Mouse (Mus musculus) lung, postnatal 14 days (tissue): ENCODE measurements around the gene Gm21992.
A peak's percentile ranks its signal among the peaks of the same experiment; 100 is the strongest.
"Not testable (repeated sequence)": the region's sequence is repeated elsewhere in the genome, so short reads cannot be mapped to it uniquely, and the experiment has no call there.

ENCODE experiments used
- DNase-seq: peaks from one replicate; pipeline ENCODE4 v3.0.0; 2021

The Gm21992 gene

GRCm38 (mm10) chr19:4812334-4812949 is 1.0 kb upstream of the Gm21992 start:
- not testable (repeated sequence) for DNase-seq

GRCm38 (mm10) chr19:4811909-4812242 is 464 bp upstream of the Gm21992 start:
- no peak for DNase-seq

- no peak for DNase-seq
Measured at GRCm38 (mm10) chr19:4810746-4811062, 708 bp downstream of the Gm21992 start.

GRCm38 (mm10) chr19:4810309-4810708 is 1.1 kb downstream of the Gm21992 start:
- DNase-seq: no peak

DNA sequence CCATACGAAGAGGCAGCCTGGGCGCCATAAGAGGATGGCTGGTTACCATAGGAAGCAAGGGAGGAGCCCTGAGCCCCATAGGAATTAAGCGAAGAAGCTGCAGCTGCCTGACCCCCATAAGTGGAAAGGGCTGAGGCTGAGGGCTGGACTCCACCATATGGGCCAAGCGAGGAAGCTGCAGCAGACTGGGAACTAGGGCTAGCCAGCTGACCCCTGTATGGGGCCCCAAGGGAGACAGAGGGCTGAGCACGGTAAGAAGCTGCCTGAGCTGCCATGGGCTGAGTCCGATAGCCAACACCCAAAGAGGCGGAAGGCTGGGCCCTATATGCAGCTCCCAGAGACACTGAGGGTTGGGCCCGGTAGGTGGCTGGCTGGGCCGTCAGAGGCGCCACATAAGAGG is 8.1 kb downstream of the Gm21992 start:
- no peak for DNase-seq

DNA sequence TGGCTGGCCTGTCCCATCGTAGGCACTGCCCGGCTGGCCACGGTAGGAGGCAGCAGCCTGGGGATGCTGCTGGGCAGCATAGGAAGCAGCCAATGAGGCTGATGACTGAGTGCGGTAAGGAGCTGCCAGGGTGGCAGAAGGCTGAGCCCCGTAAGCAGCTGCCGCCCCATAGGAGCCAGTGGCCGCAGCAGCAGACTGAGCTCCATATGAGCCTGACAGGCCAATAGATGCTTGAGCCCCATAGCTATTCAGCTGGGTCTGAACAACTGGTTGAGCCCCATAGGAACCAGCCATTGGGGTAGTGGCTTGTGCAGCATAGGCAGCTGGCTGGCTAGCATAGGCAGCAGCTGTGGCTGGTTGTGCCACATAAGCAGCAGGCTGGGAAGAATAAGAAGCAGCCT is 8.7 kb downstream of the Gm21992 start:
- no peak for DNase-seq

DNA sequence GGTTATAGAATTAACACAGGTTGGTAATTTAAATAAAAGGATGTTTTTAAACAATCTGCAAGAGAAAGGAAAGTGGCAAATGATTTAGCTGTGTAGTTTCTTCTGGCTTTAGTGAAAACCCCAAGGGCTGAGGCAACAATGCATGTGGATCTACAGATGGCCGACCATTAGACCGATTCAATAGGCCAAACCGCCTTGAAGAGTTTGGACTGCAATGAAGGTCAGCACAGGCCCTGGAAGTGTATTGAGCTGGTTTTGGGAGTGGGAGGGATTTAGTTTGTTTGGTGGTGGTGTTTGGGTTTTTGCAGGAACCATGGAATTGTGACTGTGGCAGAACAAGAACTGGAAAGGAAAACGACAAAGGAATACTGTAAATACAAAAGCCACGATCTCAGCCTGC is 12.3 kb downstream of the Gm21992 start:
- no peak for DNase-seq

GRCm38 (mm10) chr19:4797846-4798245 is 13.6 kb downstream of the Gm21992 start:
- no peak for DNase-seq

DNA sequence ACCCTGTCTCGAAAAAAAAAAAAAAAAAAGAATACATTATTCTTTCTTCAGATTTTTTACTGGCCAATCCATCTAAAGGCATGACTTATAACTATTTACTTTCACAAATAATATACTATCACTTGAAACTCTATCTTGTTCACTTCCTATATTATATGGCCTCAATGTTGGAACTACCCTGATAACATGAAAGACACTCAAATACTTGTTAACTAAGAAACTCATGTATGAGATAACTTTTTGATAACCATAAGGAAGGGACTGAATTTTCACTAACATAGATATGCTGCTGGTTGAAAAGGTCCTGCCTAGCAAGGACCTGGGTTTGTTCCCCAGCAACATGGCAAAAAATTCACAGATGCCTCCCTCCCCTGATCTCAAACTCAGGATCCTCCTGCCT is 15.5 kb downstream of the Gm21992 start:
- no peak for DNase-seq

DNA sequence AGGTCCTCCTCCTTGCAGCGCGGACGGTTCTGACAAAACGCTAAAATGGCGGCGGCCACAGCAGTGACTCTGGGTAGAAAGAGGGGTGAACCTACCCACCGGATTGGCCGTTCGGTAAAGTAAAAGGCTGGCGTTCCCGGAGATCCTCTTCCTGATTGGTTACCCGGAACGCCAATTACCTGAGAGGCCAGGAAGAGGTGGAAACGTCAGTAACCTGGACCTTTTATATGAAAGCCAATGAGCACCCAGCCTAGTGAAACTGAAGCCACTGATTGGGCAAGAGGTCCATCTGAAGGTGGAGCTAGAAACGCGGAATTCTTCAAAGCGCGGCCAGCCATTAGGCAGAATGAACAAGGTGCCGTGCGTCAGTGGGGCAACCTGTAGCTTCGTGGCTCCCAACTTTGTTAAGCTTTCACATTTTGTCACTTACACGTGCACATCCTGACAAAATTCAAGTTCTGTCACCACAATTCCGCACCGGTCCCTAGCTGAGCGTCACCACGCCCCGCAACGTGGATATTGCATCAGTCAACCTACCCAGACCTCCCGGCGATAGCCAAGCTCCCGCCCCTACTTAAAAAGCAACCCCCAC is 17.5 kb downstream of the Gm21992 start, which contains the start of gene Rbm4:
Gene Rbm4, minus strand, starts transcription at position 71 of the 592 bp plus-strand sequence.
- peak; percentile 98 for DNase-seq

- no peak for DNase-seq
Measured at GRCm38 (mm10) chr19:4793281-4793830, 18.1 kb downstream of the Gm21992 start.

DNA sequence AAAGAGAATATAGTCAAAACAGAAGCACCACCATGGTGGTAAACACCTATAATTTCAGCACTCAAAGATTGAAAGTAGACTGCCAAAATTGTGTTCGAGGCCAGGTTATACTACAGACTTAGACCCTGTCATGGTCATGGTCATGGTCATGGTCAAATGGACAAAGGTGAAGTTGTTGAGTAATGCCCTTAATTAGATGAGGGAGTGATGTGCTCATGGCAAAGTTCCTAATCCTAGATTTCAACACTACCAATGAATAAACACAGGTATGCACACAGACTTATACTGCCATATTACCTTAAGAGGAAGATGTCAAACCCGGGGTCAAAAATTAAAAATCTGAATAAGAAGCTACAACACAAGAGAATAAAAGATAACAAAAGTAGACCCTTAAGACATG is 25.1 kb downstream of the Gm21992 start:
- no peak for DNase-seq

DNA sequence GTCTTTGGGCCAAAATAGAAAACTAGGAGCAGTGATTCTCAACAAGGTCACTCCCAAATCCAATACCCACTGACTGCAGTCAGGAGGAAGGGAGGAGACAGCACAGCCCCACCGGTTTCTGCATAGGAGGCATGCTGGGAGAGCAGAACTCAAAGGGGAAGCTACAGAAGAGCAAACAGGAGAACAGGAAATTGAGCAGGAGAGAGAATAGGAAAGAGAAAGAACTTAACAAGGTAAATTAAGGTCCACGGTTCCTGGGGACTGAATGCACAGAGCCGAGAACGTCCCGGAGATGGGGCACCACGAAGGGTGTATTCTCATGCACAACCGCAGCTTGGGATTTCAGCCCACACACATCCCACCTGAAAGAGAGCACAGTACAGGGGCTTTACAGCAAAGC is 26.2 kb downstream of the Gm21992 start:
- DNase-seq: no peak

DNA sequence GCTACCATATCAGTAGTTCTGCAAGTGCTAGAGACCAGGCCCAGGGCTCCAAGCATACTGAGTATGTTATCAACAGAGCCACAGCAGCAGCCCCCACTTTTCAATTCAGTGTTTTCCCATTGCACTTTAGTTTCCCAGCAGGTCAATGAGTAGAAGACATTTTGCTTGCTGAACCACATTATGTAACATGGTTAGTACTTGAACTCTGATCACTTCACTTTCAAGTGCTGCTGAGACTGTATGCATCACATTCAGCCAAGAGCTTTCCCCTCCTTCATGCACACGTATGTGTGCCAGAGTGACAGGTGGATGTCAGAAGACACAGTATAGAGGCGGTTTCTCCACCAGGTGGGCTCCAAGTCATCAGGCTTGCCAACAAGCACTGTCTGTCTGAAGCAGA is 28.5 kb downstream of the Gm21992 start:
- DNase-seq: no peak

DNA sequence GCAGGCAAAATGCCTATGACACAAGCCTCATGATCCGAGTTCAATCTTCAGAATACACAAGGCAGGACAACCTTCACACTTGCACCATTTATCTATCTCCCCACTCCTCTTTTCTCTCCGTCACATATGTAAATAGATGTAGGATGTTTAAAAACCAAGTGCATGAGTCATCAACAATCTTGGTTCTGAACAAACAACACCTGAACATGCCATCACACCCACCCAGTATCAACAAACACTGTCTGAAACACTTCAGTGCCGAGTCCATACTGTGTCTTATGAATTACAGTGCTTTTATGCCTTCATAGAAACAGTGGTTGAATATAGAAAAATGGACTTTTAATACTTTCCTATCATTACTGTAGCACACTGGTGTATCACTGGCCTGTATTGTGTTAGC is 38.6 kb downstream of the Gm21992 start:
- DNase-seq: no peak

- no peak for DNase-seq
Measured at GRCm38 (mm10) chr19:4767507-4768148, 43.8 kb downstream of the Gm21992 start.

DNA sequence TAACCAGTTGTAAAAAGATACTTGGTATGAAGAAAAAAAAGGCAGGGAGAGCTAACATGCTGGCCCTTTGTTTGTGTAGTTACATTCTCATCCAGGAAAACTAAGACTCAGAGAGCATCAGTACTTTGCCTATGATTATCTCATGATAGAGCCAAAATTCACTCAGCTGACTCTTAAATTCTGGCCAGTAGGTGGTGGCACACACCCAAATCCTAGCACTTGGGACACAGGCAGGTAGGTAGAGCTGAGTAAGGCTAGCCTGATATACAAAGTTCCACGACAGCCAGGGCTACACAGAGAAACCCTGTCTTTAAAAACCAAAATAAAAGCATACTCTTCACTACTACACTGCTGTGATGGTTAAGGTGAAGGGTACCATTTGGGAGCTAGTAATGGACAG is 48.5 kb downstream of the Gm21992 start:
- DNase-seq: peak; percentile 14

DNA sequence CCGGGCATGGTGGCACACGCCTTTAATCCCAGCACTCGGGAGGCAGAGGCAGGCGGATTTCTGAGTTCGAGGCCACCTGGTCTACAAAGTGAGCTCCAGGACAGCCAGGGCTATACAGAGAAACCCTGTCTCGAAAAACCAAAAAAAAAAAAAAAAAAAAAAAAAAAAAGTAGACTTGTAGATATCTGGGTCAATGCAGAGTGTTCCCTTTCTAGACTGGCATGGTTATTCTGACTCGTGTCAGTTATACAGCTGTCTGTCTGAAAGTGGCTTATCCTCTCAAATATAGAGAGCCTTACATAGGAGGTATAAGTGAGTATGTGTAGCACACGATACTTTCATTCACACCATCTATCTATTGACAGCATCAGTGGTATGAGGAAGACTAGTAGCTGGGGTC is 50.9 kb downstream of the Gm21992 start:
- not testable (repeated sequence) for DNase-seq

DNA sequence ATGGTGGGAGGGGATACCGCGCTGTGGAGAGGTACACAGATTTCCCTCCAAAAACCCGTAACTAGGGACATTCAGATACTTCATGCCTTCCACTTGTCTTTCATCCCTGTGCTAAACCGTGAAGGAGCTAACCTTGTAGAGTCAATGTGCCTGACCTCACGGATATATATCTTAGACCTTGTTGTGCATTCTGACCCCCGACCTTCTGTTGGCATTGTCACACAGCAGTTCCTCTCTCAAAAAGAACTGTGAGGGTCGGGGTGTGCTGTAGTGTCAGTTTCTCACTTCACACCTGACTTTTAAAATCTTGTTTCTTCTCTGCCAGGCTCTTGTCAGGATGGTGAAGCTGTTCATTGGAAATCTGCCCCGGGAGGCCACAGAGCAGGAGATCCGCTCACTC is 54.5 kb downstream of the Gm21992 start:
- DNase-seq: no peak

DNA sequence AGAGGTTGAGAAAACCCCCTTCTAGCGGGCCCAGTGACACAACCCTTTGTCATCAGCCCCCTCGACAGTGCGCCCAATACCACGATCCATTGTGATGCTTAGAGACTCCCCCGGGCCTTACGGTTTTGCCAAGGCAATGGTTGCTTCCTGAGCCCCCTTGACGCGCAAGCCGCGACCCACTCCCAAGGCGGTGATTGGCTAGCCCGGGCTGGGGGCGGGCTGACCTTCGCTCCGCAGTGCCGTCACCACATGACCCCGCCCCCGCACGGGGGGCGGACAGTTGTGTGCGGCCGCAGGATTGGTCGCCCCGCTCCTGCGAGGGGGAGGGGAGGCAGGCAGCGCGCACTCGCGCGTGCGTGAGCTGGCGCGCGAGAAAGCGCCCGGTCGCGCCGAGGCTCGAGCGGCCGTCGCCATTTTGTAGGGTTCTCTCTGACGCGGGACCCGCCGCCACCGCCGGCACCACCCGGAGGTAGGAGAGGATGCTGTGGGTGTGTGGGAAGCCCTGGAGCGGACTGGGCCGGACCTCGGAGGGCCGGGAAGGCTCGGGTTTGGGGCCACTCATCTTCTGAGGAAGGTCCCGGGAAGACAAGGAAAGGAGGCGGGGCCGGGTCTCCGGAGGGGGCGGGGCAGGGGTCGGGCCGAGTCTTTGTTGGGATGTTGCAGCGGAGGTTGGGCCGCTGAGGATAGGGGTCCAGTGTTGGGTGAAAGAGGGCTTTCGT is 55.1 kb downstream of the Gm21992 start, which contains the start of gene Rbm4b:
Gene Rbm4b, plus strand, starts transcription at position 305 of the 719 bp plus-strand sequence.
- peak; percentile 96 for DNase-seq

- peak; percentile 93 for DNase-seq
Measured at GRCm38 (mm10) chr19:4755565-4756192, 55.7 kb downstream of the Gm21992 start.

- no peak for DNase-seq
Measured at GRCm38 (mm10) chr19:4749975-4750374, 61.4 kb downstream of the Gm21992 start.

- DNase-seq: no peak
Measured at GRCm38 (mm10) chr19:4748493-4748892, 62.9 kb downstream of the Gm21992 start.
